Mouse (Mus musculus): ENCODE results near the gene Ucp3.

The Ucp3 gene

GRCm38 (mm10) chr7:100472777-100473176 is at the start of gene Ucp3:
Ucp3 (plus strand) TSS chr7:100472990.
- DNase-seq = no peak

GRCm38 (mm10) chr7:100425795-100426194 is 47.0 kb upstream of the Ucp3 start:
- no peak for DNase-seq

GRCm38 (mm10) chr7:100429102-100429501 is 43.7 kb upstream of the Ucp3 start:
- DNase-seq = peak; percentile 70

DNA sequence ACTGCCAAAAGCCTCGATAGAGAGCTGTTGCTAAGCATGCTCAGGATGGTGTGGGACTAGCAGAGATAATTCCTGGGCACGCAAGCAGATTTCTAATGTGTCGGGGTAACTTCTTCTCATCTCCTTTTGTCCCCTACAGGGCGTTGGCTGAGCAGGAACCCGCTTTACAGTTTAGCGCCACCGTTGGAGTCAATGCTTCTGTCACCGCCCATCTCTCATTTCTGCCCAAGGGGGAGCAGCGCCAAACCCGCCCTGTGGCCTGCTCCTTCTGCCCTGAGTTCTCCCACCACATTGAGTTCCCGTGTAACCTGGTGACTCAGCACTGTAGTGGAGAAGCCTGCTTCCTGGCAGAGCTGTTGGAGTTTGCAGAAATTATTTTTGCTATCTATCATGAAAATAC is 42.9 kb upstream of the Ucp3 start:
- DNase-seq = no peak

DNA sequence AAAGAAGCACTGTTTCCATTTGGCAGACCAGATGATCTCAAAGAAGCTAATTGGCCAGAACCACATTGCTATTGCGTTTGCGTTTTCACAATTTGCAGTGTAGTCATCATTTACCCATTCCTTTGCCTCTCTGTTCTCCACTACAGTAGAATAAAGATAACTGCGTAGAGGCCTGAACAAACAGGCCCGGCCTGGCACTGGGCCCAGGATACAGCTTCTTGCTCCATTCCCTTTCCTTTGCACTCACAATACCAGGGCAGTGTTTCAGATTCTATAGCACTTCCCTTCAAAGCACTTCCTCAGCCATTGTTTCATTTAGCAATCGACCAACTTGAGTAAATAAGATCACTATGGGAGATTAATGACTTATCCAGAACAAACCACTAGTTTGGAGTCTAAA is 41.7 kb upstream of the Ucp3 start:
- DNase-seq = peak; percentile 56

GRCm38 (mm10) chr7:100433295-100433694 is 39.5 kb upstream of the Ucp3 start:
- DNase-seq = no peak

DNA sequence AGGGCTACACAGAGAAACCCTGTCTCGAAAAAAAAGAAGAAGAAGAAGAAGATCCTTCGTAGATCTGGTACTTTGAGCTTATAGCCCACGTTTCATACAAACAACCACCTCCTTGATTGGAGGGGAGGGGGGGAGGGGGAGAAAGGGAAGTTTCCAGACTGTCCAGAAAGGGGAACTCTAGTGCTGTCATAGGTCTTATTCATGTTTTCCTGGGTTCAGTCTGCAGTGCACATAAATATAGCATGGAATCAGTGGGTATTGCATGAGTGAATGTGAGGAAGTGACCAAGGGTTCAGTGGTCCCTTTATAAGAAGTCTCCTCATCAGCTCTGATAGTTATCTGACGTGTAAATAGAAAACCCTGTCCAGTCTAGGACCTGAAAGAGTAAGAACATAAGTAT is 29.1 kb upstream of the Ucp3 start:
- DNase-seq = no peak

- DNase-seq = no peak
Observed at GRCm38 (mm10) chr7:100446271-100446670, 26.5 kb upstream of the Ucp3 start.

- no peak for DNase-seq
Observed at GRCm38 (mm10) chr7:100448530-100448929, 24.3 kb upstream of the Ucp3 start.

DNA sequence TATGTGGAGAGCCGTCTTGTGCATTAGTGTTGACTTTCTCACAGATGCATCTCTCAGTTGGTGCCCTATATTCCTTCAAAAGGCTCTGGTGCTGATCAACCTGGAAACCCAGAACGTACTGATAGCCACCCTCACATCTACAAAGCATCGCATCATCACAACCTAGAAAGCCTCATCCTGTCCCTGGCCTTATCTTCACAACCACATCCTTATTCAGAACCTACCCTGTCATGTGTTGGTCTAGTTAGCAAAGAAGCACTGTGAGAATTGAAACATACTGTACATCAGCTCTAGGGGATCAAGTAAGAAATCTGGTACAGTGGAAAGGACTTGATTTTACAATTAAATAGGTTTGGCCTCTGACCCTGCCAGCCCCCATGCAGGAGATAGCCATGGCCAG is 23.8 kb upstream of the Ucp3 start:
- DNase-seq = no peak

- no peak for DNase-seq
Observed at GRCm38 (mm10) chr7:100458153-100458552, 14.6 kb upstream of the Ucp3 start.

DNA sequence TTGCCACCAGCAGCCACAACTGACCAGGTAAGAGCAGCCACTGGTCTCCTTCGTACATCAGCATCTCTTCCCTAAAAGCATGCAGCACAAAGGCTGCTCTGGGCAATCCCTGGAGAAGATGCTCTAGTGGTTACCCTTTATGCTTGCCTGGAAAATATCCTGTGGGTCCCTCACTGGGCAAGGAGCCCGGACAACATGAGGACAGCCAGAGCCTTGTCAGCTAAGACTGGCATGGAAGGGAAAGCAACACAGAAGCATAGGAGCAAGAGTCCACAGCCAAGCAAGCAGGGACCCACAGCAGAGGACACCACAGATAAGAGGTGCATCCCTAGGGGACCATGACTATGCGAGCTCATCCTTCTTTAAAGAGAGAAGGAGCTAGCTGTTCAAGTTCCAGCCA is 12.9 kb upstream of the Ucp3 start:
- DNase-seq = no peak

GRCm38 (mm10) chr7:100461621-100462151 is 11.1 kb upstream of the Ucp3 start:
- DNase-seq = peak; percentile 72

DNA sequence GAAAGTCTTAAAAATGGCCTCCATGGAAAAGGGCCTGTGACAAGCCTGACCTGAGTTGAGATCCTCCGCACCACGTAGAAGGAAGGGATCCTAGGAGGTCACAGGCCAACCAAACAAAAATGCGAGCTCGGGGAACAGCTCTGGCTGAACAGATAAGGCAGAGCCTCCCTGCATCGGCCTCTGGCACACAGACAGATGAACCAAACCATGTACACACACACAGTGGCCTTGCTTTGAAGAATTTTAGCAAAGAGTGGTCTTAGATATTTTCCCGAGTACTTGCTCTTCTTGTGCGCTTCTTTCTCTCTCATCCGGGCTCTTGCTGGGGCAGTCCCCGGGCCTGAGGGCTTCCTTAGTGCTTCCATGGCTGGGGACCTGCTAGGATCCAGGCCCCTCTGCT is 9.6 kb upstream of the Ucp3 start:
- DNase-seq = no peak

DNA sequence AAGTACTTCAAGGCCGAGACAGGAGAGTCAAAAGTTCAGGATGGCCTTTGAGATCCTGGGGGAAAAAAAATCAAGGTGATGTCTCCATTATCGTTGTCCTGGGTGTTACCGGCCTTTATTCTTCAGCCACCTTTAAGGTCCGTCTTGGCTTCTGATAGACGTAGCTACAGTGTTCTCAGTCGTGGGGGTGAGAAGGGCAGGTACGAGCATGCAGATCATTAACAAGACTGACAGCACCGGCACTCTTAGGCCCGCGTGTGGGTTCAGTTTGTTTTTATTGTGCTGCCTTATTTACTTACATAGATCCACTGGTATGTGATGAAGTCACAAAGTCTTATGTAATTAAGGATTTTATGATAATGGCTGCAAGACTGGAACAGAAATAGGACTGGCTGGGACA is 9.0 kb upstream of the Ucp3 start:
- DNase-seq = peak; percentile 36

GRCm38 (mm10) chr7:100464248-100464647 is 8.5 kb upstream of the Ucp3 start:
- no peak for DNase-seq

DNA sequence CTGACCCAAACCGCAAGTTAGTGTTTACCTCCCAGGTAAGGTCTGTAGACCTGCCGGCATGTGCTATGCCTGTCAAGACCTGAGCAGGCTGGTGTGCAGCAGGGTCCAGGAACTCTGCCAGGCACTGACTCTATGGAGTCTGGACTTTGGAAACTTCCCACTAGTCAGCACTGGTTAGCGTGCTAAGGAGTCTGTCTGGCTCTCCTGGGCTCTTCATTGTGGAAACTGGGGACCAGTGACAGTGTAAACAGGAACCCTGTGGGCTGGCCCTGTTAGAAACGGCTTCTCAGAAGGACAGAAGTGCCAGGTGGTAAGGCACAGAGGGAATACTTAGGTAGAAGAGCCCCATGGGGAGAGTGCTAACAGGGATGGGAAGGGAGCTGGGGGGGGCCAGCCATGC is 7.5 kb upstream of the Ucp3 start:
- DNase-seq = peak; percentile 74

- DNase-seq = peak; percentile 90
Observed at GRCm38 (mm10) chr7:100465656-100466309, 7.0 kb upstream of the Ucp3 start.

DNA sequence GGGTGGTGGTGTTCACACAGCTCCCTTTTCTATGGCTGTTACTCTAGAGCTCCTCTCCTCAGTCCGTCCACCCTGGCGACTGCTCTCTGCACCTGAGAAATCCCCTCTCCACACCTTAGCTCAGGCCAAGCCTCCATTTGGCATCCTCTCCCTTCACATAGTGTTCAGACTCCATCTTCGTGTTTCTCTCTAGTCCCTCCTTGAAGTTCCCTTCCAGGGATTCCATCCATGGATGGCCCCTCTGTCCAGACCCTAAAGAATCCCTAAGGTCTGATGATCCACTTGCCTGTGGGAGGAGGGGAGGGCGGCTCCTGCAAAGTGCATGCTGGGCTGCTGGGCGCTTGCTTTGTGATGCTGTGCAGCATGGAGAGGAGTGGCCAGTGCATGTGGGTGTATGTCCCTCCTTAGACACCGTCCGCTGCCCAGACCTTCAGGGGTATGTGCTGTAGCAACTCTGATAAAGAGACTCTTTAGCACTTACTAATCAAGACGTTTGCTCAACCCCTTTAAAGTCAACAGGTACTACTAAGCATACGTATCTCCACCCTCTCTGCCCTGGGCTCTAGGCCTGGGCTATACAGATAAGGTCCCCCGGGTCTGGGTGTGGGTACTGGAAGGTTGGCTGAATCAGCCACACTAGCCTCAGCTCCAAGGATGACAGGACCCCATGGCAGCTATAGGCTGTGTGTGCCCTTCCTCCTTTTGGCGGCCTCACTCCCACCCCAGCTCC is 5.8 kb upstream of the Ucp3 start:
- DNase-seq = no peak

DNA sequence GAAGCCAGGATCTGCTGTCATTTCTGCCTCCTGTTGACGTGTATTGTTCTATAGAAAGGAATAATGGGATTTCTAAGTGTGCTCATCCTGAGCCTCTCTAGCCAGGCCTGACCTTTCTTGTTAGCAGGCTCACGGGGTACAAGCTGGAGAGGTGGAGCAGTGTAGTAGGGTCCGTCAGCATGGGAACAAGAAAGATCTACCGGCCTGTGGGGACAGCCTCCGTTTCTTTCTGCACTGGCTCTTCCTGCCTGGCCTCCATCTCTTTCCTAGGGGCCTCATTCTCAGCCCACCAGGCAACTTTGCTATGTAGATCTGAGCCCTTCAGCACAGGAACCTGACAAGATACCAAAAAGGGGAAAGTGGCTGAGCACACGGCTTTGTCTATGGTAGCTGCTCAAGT is 4.0 kb upstream of the Ucp3 start:
- no peak for DNase-seq

DNA sequence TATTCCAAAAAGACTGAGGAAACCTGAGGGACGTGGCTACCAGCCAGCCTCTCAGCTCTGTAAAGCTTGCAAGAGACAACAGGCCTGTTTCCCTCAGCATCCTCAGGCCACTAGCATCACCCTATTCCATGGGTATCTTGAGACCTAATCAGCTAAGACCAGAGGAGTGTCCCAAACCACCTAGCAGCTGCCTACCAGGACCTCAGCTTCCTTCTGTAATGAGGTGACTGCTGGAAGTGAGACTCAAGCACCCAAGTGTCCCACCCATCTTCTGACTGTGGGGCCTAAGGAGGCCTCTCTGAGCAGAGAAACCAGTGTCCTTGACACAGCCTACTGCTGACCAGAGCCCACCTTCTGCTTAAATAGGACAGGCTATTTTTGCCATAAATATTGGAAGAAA is 3.3 kb upstream of the Ucp3 start:
- DNase-seq = no peak

DNA sequence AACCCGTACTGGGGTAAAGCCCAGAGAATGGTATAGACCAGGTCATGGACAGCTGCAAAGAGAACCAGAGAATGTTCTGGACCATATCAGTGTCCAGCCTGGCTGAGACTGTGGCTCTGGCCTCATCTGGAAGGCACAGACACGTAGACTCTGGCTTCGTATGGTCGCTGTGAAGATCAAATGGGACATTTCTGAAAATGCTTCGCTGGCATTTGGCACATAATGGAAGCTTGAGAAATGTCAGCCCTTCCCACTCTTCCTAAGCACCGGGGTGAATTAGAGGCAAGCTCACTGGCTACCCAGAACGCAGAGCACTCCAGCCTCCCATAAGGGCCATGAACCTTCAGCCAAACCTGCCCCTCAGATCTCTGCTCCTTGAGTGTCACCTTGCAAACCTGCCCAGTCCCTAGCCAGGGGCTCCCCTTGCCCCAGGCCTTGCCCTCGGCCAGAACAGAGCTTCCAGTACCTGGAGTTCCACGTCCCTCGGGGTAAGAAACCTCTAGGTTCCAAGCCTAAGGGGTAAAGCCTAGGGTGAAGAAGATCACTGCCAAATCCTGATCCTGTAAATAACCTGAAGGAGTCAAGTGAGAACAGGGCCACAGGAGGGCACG is 1.9 kb upstream of the Ucp3 start:
- DNase-seq = no peak

- DNase-seq = no peak
Observed at GRCm38 (mm10) chr7:100471407-100471797, 1.4 kb upstream of the Ucp3 start.

- DNase-seq = no peak
Observed at GRCm38 (mm10) chr7:100473846-100474454, 1.2 kb downstream of the Ucp3 start.

All from kidney, postnatal 10 days (tissue).